Comparison of ENCODE assay signal across 38 mouse cellular contexts in genomic region chr13:96451386-96452140, GRCm38 (mm10). TPM values are rescaled to one million over a fixed set of nuclear protein-coding genes. Genes with fewer than 3 reads are reported as not detected.
DNase-seq lines count a peak whose midpoint lies in the region; ATAC-seq lines count a peak whose summit lies in the region.
"Had no signal": no experiment of that assay in that cellular context is flagged by ENCODE, and none has a peak within 500 bp of the region (broad histone marks: within the 10 kb centered on the region; RNA-seq: fewer than 3 reads in every experiment).

No protein-coding gene starts in this region.

- H3K9ac ChIP-seq in heart, embryonic 13.5 days: no peak overlapping the region
- no peak overlapping the region for H3K9ac ChIP-seq in lung, embryonic 16.5 days (ENCODE audit: low read length)
- H3K9ac ChIP-seq in intestine, embryonic 16.5 days (ENCODE audit: low read depth, low read length): no peak overlapping the region
- no peak overlapping the region for H3K9ac ChIP-seq in stomach, embryonic 16.5 days (ENCODE audit: low read length)
- H3K9ac ChIP-seq: forebrain, postnatal 0 days; hindbrain, embryonic 15.5 days; liver, embryonic 15.5 days; midbrain, embryonic 13.5 days had no signal

- no peaks in the 10 kb centered on the region for H3K27me3 ChIP-seq in heart, embryonic 13.5 days (replicated peaks)
- no peaks in the 10 kb centered on the region for H3K27me3 ChIP-seq in lung, embryonic 16.5 days (ENCODE audit: control insufficient read depth, insufficient read depth, low read depth, low read length)
- no peaks in the 10 kb centered on the region for H3K27me3 ChIP-seq in intestine, embryonic 16.5 days (replicated peaks; ENCODE audit: control insufficient read depth, insufficient read depth, low read length)
- no peaks in the 10 kb centered on the region for H3K27me3 ChIP-seq in stomach, embryonic 16.5 days (ENCODE audit: control insufficient read depth, insufficient read depth, low read length)
- H3K27me3 ChIP-seq: CH12.LX; hindbrain, embryonic 15.5 days; liver, embryonic 15.5 days; midbrain, embryonic 13.5 days; Patski had no signal

- WGBS in heart, embryonic 13.5 days: 77% methylated on average over 11 of the region's 11 CpGs
- WGBS in lung, embryonic 16.5 days: 75% methylated on average over 11 of the region's 11 CpGs
- WGBS in intestine, embryonic 16.5 days: 77% methylated on average over 11 of the region's 11 CpGs
- WGBS in stomach, embryonic 16.5 days: 70% methylated on average over 11 of the region's 11 CpGs

- no peak overlapping the region for H3K4me2 ChIP-seq in heart, embryonic 13.5 days
- H3K4me2 ChIP-seq in lung, embryonic 16.5 days (ENCODE audit: low read depth, low read length): no peak overlapping the region
- H3K4me2 ChIP-seq in intestine, embryonic 16.5 days (ENCODE audit: low read depth, low read length): no peak overlapping the region
- H3K4me2 ChIP-seq in stomach, embryonic 16.5 days (ENCODE audit: low read depth, low read length): no peak overlapping the region
- H3K4me2 ChIP-seq: heart, embryonic 11.5 days; hindbrain, embryonic 15.5 days; liver, embryonic 15.5 days; midbrain, embryonic 13.5 days had no signal

- H3K4me3 ChIP-seq in heart, embryonic 13.5 days: no peak overlapping the region
- H3K4me3 ChIP-seq in lung, embryonic 16.5 days (ENCODE audit: low read length): no peak overlapping the region
- H3K4me3 ChIP-seq in intestine, embryonic 16.5 days (ENCODE audit: low read length): no peak overlapping the region
- H3K4me3 ChIP-seq in stomach, embryonic 16.5 days (replicated peaks; ENCODE audit: low read length): no peak overlapping the region
- H3K4me3 ChIP-seq: embryonic facial prominence, embryonic 10.5 days; hindbrain, embryonic 15.5 days; liver, embryonic 15.5 days; megakaryocyte, embryonic 14.5 days; midbrain, embryonic 13.5 days had no signal

- no peak for DNase-seq in heart, postnatal 36 days
- DNase-seq in lung, postnatal 14 days: no peak
- DNase-seq in thymus, postnatal 14 days: no peak
- DNase-seq: adrenal gland, postnatal 36 days; B cell, adult 2 months; cerebellum, adult 11 months; cerebellum, postnatal 10 days; forebrain, postnatal 0 days; kidney, adult 11 months; kidney, postnatal 36 days; liver; right cerebral cortex, postnatal 14 days; spleen, adult 18-20 months; thymus, adult 18-20 months; thymus, postnatal 4 days had no signal

- H3K36me3 ChIP-seq in heart, embryonic 13.5 days: no peaks in the 10 kb centered on the region
- H3K36me3 ChIP-seq in lung, embryonic 16.5 days (ENCODE audit: control insufficient read depth, insufficient read depth, low read length): no peaks in the 10 kb centered on the region
- H3K36me3 ChIP-seq in intestine, embryonic 16.5 days (ENCODE audit: control insufficient read depth, insufficient read depth, low read length): no peaks in the 10 kb centered on the region
- H3K36me3 ChIP-seq in stomach, embryonic 16.5 days (ENCODE audit: control insufficient read depth, insufficient read depth, low read length): no peaks in the 10 kb centered on the region
- H3K36me3 ChIP-seq: embryonic facial prominence, embryonic 10.5 days; G1E; hindbrain, embryonic 15.5 days; liver, embryonic 15.5 days; midbrain, embryonic 13.5 days had no signal

- 0 out of 2 replicates have a peak overlapping the region, but pooled peaks have one; percentile 42 for H3K27ac ChIP-seq in heart, embryonic 13.5 days (replicated peaks)
- H3K27ac ChIP-seq in lung, embryonic 16.5 days (ENCODE audit: low read length): no peak overlapping the region
- peak overlapping the region; percentile 65 for H3K27ac ChIP-seq in intestine, embryonic 16.5 days (ENCODE audit: low read length)
- peak overlapping the region; percentile 71 for H3K27ac ChIP-seq in stomach, embryonic 16.5 days (ENCODE audit: low read length)
- H3K27ac ChIP-seq: embryonic facial prominence, embryonic 10.5 days; hindbrain, embryonic 15.5 days; liver, embryonic 15.5 days; midbrain, embryonic 13.5 days had no signal

- no peak for ATAC-seq in heart, embryonic 13.5 days (ENCODE audit: extremely low read depth, insufficient number of reproducible peaks, low FRiP score, low TSS enrichment)
- peak; percentile 36; the same call in 1 of the 2 replicates for ATAC-seq in lung, embryonic 16.5 days (ENCODE audit: low read depth)
- ATAC-seq in intestine, embryonic 16.5 days: peak; percentile 66
- peak; percentile 4; the same call in 1 of the 2 replicates for ATAC-seq in stomach, embryonic 16.5 days (ENCODE audit: insufficient read depth, low FRiP score)
- ATAC-seq: forebrain, postnatal 0 days; midbrain, embryonic 13.5 days; Patski had no signal

- intact Hi-C loops in heart, postnatal 36 days (cut with DNase I): no loop called here

- H3K4me1 ChIP-seq in heart, embryonic 13.5 days: peaks cover 10% of the 10 kb centered on the region
- no peaks in the 10 kb centered on the region for H3K4me1 ChIP-seq in lung, embryonic 16.5 days (replicated peaks; ENCODE audit: control insufficient read depth, insufficient read depth, low read length)
- H3K4me1 ChIP-seq in intestine, embryonic 16.5 days (ENCODE audit: control insufficient read depth, insufficient read depth, low read length): 0 out of 2 replicates have a peak, but pooled peaks cover 2% of the 10 kb centered on the region
- H3K4me1 ChIP-seq in stomach, embryonic 16.5 days (ENCODE audit: control insufficient read depth, insufficient read depth, low read length): peaks cover 3% of the 10 kb centered on the region; the same call in 1 of the 2 replicates
- H3K4me1 ChIP-seq: embryonic facial prominence, embryonic 10.5 days; hindbrain, embryonic 15.5 days; liver, embryonic 15.5 days; megakaryocyte, embryonic 14.5 days; midbrain, embryonic 13.5 days had no signal

- no peaks in the 10 kb centered on the region for H3K9me3 ChIP-seq in heart, embryonic 13.5 days
- no peaks in the 10 kb centered on the region for H3K9me3 ChIP-seq in lung, embryonic 16.5 days (ENCODE audit: control insufficient read depth, low read length)
- no peaks in the 10 kb centered on the region for H3K9me3 ChIP-seq in intestine, embryonic 16.5 days (ENCODE audit: control insufficient read depth, low read length)
- H3K9me3 ChIP-seq in stomach, embryonic 16.5 days (replicated peaks; ENCODE audit: control insufficient read depth, low read length): no peaks in the 10 kb centered on the region
- H3K9me3 ChIP-seq: embryonic facial prominence, embryonic 10.5 days; G1E; hindbrain, embryonic 15.5 days; liver, embryonic 15.5 days; megakaryocyte, embryonic 14.5 days; midbrain, embryonic 13.5 days had no signal

RNA-seq across cellular contexts. Expression of gene Ankdd1b, which starts 19.4 kb away (rescaled TPM):
- 0.52 and 0.67 TPM in 2 replicates for polyA plus RNA-seq in heart, embryonic 13.5 days (2015; fragmentation: Nextera tagmentation; extraction: Ambion mirVana)
- under 1 TPM; 0.42 to 0.57 TPM for total RNA-seq in heart, postnatal 36 days (2021)
- polyA plus RNA-seq in lung, embryonic 16.5 days (2015; fragmentation: Nextera tagmentation; extraction: Ambion mirVana): 0.13 TPM in 1 of 2 replicates, not detected in the other
- polyA plus RNA-seq in intestine, embryonic 16.5 days (2015; fragmentation: Nextera tagmentation; extraction: Ambion mirVana): 0.10 and 0.26 TPM in 2 replicates
- polyA plus RNA-seq in stomach, embryonic 16.5 days (2015; fragmentation: Nextera tagmentation; extraction: Ambion mirVana): 1.9 and 3.1 TPM in 2 replicates
- total RNA-seq: forebrain, postnatal 0 days; monocyte, adult 5-6 weeks; neutrophil, adult 5-6 weeks had no signal
- polyA plus RNA-seq: forebrain, postnatal 0 days; G1E; hindbrain, embryonic 15.5 days; liver, embryonic 15.5 days; midbrain, embryonic 13.5 days had no signal

RNA-seq across cellular contexts. Expression of gene Gm17622, which starts 39.0 kb away (rescaled TPM):
- not detected in 2 replicates for polyA plus RNA-seq in heart, embryonic 13.5 days (2015; fragmentation: Nextera tagmentation; extraction: Ambion mirVana)
- not detected for total RNA-seq in heart, postnatal 36 days (2021)
- not detected in 2 replicates for polyA plus RNA-seq in lung, embryonic 16.5 days (2015; fragmentation: Nextera tagmentation; extraction: Ambion mirVana)
- not detected in 2 replicates for polyA plus RNA-seq in intestine, embryonic 16.5 days (2015; fragmentation: Nextera tagmentation; extraction: Ambion mirVana)
- not detected in 2 replicates for polyA plus RNA-seq in stomach, embryonic 16.5 days (2015; fragmentation: Nextera tagmentation; extraction: Ambion mirVana)
- total RNA-seq: adrenal gland, adult 18-20 months; adrenal gland, postnatal 36 days; CH12.LX; forebrain, postnatal 0 days; G1E; gastrocnemius, adult 18-20 months; hematopoietic stem cell, adult 5-6 weeks; layer of hippocampus, adult 8-10 months; left cerebral cortex, adult 18-20 months; left cerebral cortex, postnatal 25 days; monocyte, adult 5-6 weeks; neutrophil, adult 5-6 weeks had no signal
- polyA plus RNA-seq: cortical plate, adult 2 months; embryonic facial prominence, embryonic 10.5 days; forebrain, postnatal 0 days; G1E; gonadal fat pad, adult 2 months; heart, embryonic 11.5 days; hindbrain, embryonic 15.5 days; liver, embryonic 15.5 days; midbrain, embryonic 13.5 days; Patski had no signal
